Mouse (Mus musculus) stomach, postnatal 0 days (tissue): ENCODE results near the gene Rps23.

Experiments
- CTCF ChIP-seq: IDR thresholded peaks from 2 replicates; pipeline ENCODE4 v1.5.1; 2016; ENCODE audit warnings: antibody characterized with exemption, low read depth, mild to moderate bottlenecking, moderate library complexity
- EP300 ChIP-seq: optimal IDR thresholded peaks from 2 replicates; pipeline ENCODE3; 2016; ENCODE audit warnings: antibody characterized with exemption

DNA sequence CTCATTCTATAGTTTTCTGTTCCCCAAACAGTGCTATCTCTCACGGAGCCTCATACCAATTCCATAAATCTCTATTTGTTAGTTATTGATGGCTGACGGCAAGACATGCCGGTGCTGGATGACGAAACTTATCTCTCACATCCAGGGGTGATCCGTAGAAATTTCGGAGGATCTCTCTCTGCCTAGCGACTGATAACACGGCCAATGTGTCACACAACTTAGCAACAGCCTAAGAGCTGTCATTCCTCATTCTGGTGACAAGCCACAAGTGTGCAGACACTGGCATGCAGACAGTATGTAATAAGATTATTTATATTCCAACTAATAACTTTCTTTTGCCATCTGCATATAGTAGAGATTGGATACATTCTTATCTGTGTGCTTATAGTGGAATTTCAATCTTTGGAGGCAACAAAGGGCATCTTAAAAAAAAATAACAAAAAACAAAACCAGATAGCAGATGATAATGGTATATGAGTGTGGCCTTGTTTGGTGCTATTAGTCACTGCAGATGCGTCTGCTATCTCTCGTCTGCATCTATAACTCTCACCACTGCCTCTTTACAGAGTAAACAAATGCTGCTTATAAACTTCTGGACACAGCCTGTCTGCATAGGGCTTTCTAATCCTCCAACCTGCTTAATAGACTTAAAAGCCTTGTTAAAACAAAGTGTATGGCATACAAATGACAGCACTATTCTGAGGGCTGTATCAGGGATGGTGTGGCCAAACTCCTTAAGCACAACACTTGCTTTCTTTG is 47.7 kb downstream of the Rps23 start:
- TF ChIP-seq CTCF, result no peak
- no peak for TF ChIP-seq EP300
